Mouse (Mus musculus) forebrain, embryonic 16.5 days (tissue): ENCODE results near the gene Mybpc2. TPM values are rescaled to one million over a fixed set of nuclear protein-coding genes. Genes with fewer than 3 reads are reported as not detected.

Source experiments
- ATAC-seq: fragments of 200-750 bp; cut with Nextera tagmentation; 2 replicates; pipeline ENCODE4 v1.8.0; 2017; ENCODE audit warnings: mild to moderate bottlenecking, moderate library complexity
- H3K27ac ChIP-seq: fragments of 300-500 bp; sonication (generic); 2 replicates; pipeline ENCODE4 v1.5.1; 2014; ENCODE audit warnings: low read length, control low read depth
- H3K27me3 ChIP-seq: fragments of 300-500 bp; sonication (generic); replicated peaks from 2 replicates; pipeline ENCODE4 v1.6.1; 2014; ENCODE audit warnings: low read length; ENCODE audit not compliant: control insufficient read depth, insufficient read depth
- H3K36me3 ChIP-seq: fragments of 300-500 bp; sonication (generic); 2 replicates; pipeline ENCODE4 v1.6.1; 2014; ENCODE audit not compliant: control insufficient read depth, insufficient read depth
- H3K4me1 ChIP-seq: fragments of 300-500 bp; sonication (generic); replicated peaks from 2 replicates; pipeline ENCODE4 v1.6.1; 2014; ENCODE audit warnings: low read length; ENCODE audit not compliant: control insufficient read depth, insufficient read depth
- H3K4me2 ChIP-seq: fragments of 300-500 bp; sonication (generic); 2 replicates; pipeline ENCODE4 v1.6.1; 2014; ENCODE audit warnings: mild to moderate bottlenecking, low read length, control low read depth
- H3K4me3 ChIP-seq: fragments of 300-500 bp; sonication (generic); replicated peaks from 2 replicates; pipeline ENCODE4 v1.5.1; 2014; ENCODE audit warnings: mild to moderate bottlenecking, low read length, control low read depth
- H3K9ac ChIP-seq: fragments of 300-500 bp; sonication (generic); replicated peaks from 2 replicates; pipeline ENCODE4 v1.6.1; 2014; ENCODE audit warnings: low read depth, low read length, control low read depth
- H3K9me3 ChIP-seq: fragments of 300-500 bp; sonication (generic); 2 replicates; pipeline ENCODE4 v1.6.1; 2016; ENCODE audit warnings: low read length; ENCODE audit not compliant: control insufficient read depth
- WGBS: fragments of 180-500 bp; shearing (Covaris S2); extraction: QIAGEN DNeasy Blood & Tissue Kit; methylation state at CpG from one replicate; pipeline ENCODE4 v1.1.7; 2014; 5-methylcytosine and 5-hydroxymethylcytosine counted together
- polyA plus RNA-seq: library from polyadenylated mRNA; unstranded; fragments of >200 nt; fragmentation: Nextera tagmentation; extraction: Ambion mirVana; gene quantifications from 2 replicates; pipeline ENCODE4 v1.2.1, GENCODE M21; 2015

The Mybpc2 gene
- polyA plus RNA-seq, 1 experiment from 2014 or later = 0.05 TPM

- Histone ChIP-seq H3K9ac (no peak overlapping the region), H3K36me3 (no peaks in the 10 kb centered on the region), H3K27me3 (no peaks in the 10 kb centered on the region), H3K9me3 (no peaks in the 10 kb centered on the region), H3K4me2 (no peak overlapping the region), H3K27ac (no peak overlapping the region), H3K4me3 (no peak overlapping the region), H3K4me1 (no peaks in the 10 kb centered on the region)
- no peak for ATAC-seq
- 77% methylated on average over 7 of the region's 7 CpGs for WGBS
Observed at GRCm38 (mm10) chr7:44537009-44537408, 12.6 kb upstream of the Mybpc2 start.

- no peak overlapping the region for H3K9ac ChIP-seq
- no peaks in the 10 kb centered on the region for H3K36me3 ChIP-seq
- H3K4me2 ChIP-seq = no peak overlapping the region
- no peak for ATAC-seq
- H3K27me3 ChIP-seq = no peaks in the 10 kb centered on the region
- H3K9me3 ChIP-seq = no peaks in the 10 kb centered on the region
- no peaks in the 10 kb centered on the region for H3K4me1 ChIP-seq
- WGBS = 74% methylated on average over 6 of the region's 6 CpGs
- no peak overlapping the region for H3K27ac ChIP-seq
- H3K4me3 ChIP-seq = no peak overlapping the region
Observed at GRCm38 (mm10) chr7:44536590-44536968, 12.1 kb upstream of the Mybpc2 start.

DNA sequence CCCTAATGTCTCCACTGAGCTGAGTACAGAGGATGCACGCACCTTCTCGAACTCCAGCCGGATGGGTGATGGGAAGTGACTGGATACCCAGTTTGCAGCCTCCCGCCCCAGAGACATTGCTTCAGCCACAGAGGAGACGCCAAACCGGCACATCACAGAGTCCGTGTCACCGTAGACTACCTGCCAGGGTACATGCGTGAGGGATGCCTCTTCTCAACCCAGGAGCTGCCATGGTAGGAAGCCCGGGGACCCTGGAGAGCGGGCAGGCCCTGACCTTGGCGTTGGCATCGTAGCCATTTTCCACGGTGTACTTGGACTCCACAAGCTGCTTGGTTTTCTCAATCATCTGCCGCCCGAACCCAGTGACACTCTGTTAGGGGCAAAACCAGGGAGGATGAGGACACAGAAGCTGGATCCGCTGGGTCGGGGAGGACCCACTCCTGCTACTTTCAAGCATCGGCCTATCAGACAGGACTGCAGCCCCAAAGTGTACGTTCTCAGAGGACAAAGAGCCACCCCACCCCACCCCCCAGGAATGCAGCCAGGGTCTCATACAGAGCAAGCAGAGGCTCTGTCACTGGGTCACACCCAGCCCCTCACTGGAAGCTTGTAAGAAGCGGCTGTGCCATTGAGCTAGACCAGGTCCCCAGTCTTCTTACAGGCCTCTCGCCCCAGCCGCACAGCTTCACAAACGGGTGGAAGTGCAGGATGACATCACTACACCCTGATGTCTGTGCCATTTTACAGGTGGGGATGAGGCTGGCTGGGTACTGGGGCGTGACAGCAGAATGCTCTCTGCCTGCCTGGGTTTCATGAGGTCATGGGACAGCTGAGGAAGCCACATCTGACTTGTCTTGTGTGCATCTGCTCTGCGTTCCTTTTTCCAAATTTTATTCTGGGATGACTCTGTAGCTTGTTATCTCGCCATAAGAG is 11.5 kb upstream of the Mybpc2 start:
- H3K4me2 ChIP-seq = no peak overlapping the region
- H3K27ac ChIP-seq = no peak overlapping the region
- no peaks in the 10 kb centered on the region for H3K36me3 ChIP-seq
- H3K27me3 ChIP-seq = no peaks in the 10 kb centered on the region
- no peaks in the 10 kb centered on the region for H3K9me3 ChIP-seq
- H3K4me1 ChIP-seq = no peaks in the 10 kb centered on the region
- H3K4me3 ChIP-seq = no peak overlapping the region
- 93% methylated on average over 27 of the region's 27 CpGs for WGBS
- H3K9ac ChIP-seq = no peak overlapping the region
- no peak for ATAC-seq

DNA sequence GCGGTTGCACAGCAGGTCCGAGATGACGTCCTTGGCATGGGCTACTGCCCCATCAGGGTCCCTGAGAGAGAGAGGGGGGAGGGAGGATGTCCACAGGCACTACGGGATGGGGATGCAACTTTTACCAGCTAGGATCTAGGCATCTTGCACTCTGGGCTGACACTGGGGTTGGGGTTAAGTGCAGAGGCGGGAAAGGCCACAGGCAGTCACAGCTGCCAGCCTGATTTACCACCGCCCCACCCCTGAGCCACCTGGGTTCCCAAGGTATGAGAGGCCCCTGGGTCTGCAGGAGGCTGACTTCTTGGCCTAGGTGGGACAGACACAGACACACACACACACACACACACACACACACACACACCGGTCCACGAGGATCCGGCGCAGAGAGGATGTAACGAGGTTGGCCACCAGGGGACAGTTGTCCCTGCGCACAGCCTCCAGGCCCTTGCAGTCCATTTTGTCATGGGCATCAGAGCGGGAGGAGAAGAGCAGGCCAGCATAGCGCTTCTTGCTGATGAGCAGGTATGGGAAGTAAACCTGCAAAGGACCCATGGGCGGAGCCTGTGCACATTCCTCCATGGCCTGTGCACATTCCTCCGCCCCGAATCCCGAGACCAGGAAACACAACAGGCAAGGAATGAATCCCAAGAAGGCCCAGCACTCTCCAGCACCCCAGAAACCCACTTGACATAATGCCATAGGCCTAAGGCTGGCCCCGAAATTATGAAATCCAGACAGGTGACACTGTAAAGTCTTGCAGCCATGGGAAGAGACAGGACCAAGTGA is 10.4 kb upstream of the Mybpc2 start:
- WGBS = 88% methylated on average over 19 of the region's 19 CpGs
- Histone ChIP-seq H3K4me1 (no peaks in the 10 kb centered on the region), H3K9ac (no peak overlapping the region), H3K27me3 (no peaks in the 10 kb centered on the region), H3K36me3 (no peaks in the 10 kb centered on the region), H3K27ac (no peak overlapping the region), H3K9me3 (no peaks in the 10 kb centered on the region), H3K4me3 (no peak overlapping the region), H3K4me2 (no peak overlapping the region)
- ATAC-seq = no peak

GRCm38 (mm10) chr7:44534242-44534641 is 9.8 kb upstream of the Mybpc2 start:
- H3K4me3 ChIP-seq = no peak overlapping the region
- ATAC-seq = no peak
- no peaks in the 10 kb centered on the region for H3K27me3 ChIP-seq
- no peak overlapping the region for H3K9ac ChIP-seq
- WGBS = 93% methylated on average over 13 of the region's 13 CpGs
- no peak overlapping the region for H3K27ac ChIP-seq
- H3K36me3 ChIP-seq = no peaks in the 10 kb centered on the region
- no peak overlapping the region for H3K4me2 ChIP-seq
- no peaks in the 10 kb centered on the region for H3K4me1 ChIP-seq
- no peaks in the 10 kb centered on the region for H3K9me3 ChIP-seq

DNA sequence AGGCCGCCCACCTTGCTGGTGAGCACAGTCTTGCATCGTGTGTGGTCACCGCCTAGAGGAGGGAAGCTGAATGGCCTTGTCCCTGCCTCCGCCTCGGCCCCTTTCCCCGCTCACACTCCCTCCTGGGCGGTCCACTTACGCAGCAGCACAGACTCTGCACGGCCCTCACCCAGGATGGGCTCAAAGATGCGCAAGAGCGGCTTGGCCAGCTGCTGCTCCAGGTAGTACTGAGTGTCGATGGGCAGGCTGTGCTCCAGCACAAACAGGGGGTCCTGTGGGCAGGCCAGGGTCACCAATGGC is 9.2 kb upstream of the Mybpc2 start:
- H3K27ac ChIP-seq = no peak overlapping the region
- H3K4me3 ChIP-seq = no peak overlapping the region
- no peaks in the 10 kb centered on the region for H3K4me1 ChIP-seq
- no peaks in the 10 kb centered on the region for H3K36me3 ChIP-seq
- H3K9me3 ChIP-seq = no peaks in the 10 kb centered on the region
- H3K27me3 ChIP-seq = no peaks in the 10 kb centered on the region
- H3K4me2 ChIP-seq = no peak overlapping the region
- ATAC-seq = no peak
- H3K9ac ChIP-seq = no peak overlapping the region
- 62% methylated on average over 12 of the region's 12 CpGs for WGBS

- H3K27me3 ChIP-seq = no peaks in the 10 kb centered on the region
- 88% methylated on average over 29 of the region's 29 CpGs for WGBS
- no peak for ATAC-seq
- no peak overlapping the region for H3K4me3 ChIP-seq
- H3K27ac ChIP-seq = no peak overlapping the region
- H3K4me2 ChIP-seq = no peak overlapping the region
- H3K9me3 ChIP-seq = no peaks in the 10 kb centered on the region
- H3K4me1 ChIP-seq = peaks cover 2% of the 10 kb centered on the region
- H3K36me3 ChIP-seq = no peaks in the 10 kb centered on the region
- H3K9ac ChIP-seq = no peak overlapping the region
Observed at GRCm38 (mm10) chr7:44532918-44533745, 8.7 kb upstream of the Mybpc2 start.

GRCm38 (mm10) chr7:44531946-44532732 is 7.7 kb upstream of the Mybpc2 start, which contains the start of gene Spib:
TSS of gene Spib (minus strand) at chr7:44532071.
- Histone ChIP-seq H3K9ac (no peak within 1 kb of the TSS), H3K4me3 (no peak within 1 kb of the TSS), H3K36me3 (no peaks in the 10 kb centered on the region), H3K9me3 (no peaks in the 10 kb centered on the region), H3K4me2 (no peak within 1 kb of the TSS), H3K4me1 (peaks cover 7% of the 10 kb centered on the region), H3K27ac (no peak within 1 kb of the TSS), H3K27me3 (no peaks in the 10 kb centered on the region)
- WGBS = 81% methylated on average over 4 of the region's 4 CpGs
- no peak for ATAC-seq
